Mouse (Mus musculus) thymus, postnatal 36 days (tissue): ENCODE results near the gene Myl6b.
A peak's percentile ranks its signal among the peaks of the same experiment; 100 is the strongest.
"Not testable (repeated sequence)": the region's sequence is repeated elsewhere in the genome, so short reads cannot be mapped to it uniquely, and the experiment has no call there.

ENCODE experiments used
- DNase-seq, 2 experiments: peaks; one replicate each; pipeline ENCODE4 v3.0.0; 2022; ENCODE audit warnings: mixed read lengths in 2 of 2

Gene Myl6b

DNA sequence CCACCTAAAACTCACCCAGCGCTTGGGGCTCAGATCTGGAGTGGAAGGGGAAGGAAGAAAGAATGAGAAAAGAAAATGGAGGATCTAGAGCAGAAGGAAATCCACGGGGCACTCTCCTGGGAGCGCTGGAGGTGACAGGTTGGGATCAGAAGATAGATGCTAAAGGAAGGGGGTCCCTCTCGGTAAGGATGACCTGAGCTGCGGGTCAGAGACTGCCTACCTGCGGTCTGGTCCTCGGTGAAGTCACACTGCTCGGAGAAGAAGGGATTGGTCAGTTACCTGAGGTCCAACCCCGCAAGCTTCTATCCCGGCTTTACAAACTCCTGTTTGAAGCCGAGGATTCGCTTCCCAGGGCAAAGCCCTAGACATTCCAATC lies 5.2 kb downstream of the Myl6b start:
- no peak for DNase-seq

DNA sequence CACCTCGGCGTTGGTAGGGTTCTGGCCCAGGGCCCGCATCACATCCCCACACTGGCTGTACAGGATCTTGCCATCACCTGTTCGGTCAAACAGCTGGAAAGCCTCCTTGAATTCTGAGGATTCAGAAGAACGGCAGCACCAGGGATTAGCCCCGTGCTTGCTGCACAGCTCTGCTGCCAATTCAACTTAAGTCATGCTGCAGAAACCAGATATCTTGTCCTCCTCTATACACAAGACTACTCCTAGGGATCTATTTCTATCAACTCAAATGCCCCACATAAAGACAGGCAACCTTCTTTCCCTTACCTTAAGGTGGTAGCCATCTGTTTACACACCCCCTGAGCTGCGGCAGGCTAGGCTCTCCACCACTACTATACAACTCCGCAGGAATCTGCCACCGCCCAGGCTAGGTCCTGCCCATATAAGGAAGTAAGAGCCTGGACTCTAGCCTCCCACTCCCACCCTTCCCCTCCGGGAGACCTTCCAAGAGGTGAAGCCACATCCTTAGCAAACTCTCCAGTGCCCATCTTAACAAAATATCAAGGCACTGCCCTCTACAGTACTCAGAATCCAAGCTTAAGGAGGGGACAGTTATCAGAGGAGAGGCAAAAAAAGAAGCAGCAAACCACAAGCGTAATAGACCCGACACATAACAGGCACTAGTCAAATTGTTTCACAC lies 5.7 kb downstream of the Myl6b start:
- DNase-seq = no peak

DNA sequence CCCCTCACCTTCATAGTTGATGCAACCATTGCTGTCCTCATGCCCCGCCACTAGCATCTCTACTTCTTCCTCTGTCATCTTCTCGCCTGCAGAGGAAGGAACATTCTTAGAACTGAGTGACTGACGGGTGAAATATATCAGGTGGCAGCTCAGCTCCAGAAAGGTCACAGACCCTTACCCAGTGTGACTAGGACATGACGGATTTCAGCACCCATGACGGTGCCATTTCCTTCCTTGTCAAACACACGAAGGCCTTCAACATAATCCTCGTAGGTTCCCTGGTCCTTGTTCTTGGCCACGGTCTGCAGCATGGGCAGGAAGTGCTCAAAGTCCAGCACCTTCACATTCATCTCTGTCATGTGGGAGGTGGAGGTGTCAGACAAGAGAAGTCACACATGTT lies 6.4 kb downstream of the Myl6b start:
- not testable (repeated sequence) for DNase-seq

DNA sequence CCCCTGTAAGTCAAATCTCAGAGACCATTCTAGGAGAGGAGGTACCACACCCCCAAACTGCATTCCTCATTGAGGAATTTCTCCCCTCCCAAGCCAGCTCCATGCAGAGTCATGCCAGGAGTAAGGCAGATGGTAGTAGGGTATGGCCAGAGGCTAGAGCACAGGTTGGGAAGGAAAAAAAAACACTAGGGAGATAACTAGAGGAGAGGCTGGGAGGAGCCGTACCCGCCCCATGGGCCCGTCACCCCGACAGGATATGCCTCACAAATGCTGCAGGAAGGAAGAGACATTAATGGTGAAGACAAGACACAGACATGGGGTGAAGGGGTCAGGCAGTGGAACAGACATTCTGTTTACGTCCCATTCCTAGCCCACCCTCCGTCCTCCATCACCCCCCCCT lies 7.0 kb downstream of the Myl6b start:
- DNase-seq = no peak

DNA sequence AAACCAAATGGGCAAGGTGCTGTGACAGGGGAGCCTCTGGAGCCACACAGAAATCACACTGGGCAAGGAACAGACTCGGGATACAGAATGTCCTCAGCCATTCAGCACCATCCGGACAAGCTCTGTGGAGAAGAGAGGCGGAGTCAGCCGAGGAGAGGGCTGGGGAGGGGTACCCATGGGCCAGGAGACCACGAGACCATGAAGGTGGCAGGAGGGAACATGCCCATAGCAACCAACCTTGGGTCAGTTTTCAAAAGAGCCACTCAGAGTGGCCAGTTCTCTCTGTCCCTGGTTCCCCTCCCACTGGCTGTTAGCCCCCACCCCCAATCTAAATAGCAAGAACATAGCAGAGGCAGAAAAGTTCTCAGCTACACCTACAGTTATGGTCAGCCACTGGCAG lies 7.6 kb downstream of the Myl6b start:
- no peak for DNase-seq

DNA sequence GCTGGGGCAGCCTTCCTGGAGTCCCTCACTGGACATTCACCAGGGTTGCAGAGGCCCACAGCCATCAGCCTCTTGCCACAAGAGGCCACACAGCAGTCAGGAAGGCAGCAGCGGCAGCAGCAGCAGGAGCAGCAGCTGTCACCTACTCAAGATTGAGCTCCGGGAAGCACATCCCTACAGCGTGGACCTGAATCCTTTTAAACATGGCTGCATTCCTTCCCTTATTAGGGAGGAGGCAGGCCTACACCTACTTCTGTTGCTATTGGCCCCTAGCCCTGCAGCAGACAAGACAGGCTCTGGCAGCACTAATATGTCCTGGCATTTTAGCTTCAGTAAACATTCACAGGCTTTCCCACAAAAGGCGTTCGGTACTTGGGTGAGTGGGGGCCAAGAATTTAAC lies 8.3 kb downstream of the Myl6b start:
- DNase-seq = no peak

DNA sequence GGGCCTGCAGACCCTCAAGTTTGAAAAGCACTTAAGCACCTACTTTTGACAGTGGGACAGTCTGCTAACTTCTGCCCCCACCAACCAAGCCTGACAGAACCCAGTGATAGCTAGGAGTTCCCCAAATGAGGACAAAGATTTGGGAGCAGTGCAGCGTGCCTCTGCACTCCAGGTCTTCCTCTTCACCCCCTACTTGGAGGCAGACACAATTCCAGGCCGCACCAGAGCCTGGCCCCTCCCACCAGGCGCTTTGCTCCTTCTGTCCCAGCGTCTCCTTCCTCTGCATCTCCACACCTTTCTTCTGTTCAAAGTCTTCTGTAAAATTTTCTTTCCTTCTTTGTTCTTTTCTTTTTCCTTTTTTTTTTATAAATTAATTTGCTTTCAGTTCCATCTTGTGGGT lies 8.7 kb downstream of the Myl6b start:
- no peak for DNase-seq

DNA sequence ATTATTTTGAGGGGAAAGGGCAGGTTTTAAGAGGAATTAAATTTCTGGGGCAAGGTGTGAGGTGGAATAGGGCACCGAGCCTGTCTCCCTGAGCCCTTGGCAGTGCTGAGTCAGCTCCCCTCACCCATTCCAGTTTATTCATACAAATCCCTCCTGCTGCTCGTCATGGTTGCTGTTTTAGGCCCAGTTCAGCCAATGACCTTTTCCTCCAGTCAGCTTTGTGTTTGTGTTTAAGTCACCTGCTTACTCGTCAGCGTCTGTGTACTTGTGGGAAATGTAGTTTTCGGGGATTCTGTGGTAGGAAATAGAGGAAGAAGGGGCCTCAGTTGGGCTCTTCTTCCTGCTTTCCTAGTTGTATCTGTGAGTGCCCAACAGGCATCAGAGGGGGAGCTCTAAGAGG lies 9.1 kb downstream of the Myl6b start:
- DNase-seq = no peak

DNA sequence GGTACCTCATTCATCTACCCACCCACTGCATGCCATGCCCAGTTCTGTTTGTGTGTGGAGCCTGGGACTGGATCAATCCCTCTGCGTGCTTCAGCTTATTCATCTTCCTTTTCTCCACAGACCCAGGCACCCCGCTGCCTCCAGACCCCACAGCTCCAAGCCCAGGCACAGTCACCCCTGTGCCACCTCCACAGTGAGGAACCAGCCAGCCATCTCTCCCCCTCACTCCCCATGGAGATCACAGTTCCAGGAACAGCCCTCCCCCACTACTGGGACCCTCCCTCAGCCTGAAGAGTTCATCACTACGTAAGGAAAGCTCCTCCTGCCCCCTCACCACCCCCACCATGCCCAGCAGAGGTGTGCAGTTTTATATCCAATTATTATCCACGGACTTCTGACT lies 9.7 kb downstream of the Myl6b start:
- DNase-seq = no peak

DNA sequence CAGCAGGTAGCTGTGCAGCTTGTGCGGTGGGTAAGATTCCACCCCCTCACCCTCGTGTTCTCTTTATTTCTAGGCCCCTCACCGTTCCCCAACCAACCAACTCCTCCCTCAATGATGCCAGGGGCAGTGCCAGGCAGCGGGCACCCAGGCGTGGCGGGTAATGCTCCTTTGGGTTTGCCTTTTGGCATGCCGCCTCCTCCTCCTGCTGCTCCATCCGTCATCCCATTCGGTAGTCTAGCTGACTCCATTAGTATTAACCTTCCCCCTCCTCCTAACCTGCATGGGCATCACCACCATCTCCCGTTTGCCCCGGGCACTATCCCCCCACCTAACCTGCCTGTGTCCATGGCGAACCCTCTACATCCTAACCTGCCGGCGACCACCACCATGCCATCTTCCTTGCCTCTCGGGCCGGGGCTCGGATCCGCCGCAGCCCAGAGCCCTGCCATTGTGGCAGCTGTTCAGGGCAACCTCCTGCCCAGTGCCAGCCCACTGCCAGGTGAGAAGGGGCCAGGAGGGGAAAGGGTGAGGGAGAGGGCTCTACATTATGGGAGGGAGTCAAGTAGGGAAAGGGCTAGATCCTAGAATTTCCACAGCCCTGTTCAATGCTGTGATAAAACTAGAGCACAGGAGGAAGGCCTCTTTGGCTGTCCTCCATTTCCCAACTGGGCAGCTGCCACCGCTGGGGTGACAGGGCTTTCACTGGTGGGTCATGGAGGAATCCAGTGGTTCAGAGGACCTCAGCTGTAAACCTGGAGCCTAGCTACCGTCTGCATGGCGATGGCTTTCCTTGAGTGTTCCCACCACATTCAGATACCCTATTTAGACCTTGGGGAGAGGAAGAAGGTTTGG lies 10.4 kb downstream of the Myl6b start:
- no peak for DNase-seq

DNA sequence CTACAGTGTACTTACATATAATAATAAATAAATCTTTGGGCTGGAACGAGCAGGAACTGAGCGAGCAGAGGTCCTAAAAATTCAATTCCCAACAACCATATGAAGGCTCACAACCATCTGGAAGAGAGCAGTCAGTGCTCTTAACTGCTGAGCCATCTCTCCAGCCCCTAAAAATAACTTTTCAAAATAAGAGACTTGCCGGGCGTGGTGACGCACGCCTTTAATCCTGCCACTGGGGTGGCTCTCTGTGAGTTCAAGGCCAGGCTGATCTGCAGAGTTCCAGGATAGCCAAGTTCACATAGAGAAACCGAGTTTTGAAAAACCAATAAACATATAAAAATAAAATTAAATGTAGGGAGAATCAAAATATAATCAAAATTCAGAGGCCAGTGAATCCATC lies 12.1 kb downstream of the Myl6b start:
- DNase-seq = no peak

DNA sequence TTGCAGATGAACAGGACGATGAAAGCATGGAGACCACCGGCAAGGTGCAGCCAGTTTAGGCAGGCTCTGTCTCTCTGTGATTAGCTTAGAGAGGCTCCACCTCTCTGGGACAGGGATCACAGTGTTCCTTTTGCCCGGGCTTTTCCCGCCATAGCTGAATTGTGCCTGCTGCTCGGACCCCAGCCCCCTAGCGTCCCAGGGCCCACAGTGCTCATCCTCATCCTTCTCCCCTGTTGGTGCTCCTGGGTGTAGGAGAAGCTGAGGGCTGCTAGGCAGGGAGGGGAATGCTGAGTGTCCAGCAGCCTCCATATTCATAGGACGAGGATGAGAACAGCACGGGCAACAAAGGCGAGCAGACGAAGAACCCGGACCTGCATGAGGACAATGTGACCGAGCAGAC lies 24.1 kb downstream of the Myl6b start:
- no peak for DNase-seq

DNA sequence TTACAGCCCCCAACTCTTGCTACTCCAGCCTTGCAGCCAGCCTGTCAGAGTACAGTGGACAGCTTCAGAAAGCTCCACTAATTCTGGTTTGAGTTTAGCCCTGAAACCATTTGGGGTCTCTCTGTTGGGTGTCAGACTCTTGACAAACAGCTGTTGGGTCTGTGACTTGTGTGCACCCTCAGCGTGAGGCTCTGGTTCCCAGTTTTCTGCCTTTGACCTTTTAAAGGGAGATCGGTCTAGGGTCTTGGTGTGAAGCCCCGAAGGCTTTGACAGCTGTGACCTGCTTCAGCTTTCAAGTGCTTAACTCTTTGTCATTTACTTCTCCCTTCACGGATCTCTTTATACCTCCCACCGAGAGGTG lies 38.2 kb downstream of the Myl6b start:
- DNase-seq = no peak

DNA sequence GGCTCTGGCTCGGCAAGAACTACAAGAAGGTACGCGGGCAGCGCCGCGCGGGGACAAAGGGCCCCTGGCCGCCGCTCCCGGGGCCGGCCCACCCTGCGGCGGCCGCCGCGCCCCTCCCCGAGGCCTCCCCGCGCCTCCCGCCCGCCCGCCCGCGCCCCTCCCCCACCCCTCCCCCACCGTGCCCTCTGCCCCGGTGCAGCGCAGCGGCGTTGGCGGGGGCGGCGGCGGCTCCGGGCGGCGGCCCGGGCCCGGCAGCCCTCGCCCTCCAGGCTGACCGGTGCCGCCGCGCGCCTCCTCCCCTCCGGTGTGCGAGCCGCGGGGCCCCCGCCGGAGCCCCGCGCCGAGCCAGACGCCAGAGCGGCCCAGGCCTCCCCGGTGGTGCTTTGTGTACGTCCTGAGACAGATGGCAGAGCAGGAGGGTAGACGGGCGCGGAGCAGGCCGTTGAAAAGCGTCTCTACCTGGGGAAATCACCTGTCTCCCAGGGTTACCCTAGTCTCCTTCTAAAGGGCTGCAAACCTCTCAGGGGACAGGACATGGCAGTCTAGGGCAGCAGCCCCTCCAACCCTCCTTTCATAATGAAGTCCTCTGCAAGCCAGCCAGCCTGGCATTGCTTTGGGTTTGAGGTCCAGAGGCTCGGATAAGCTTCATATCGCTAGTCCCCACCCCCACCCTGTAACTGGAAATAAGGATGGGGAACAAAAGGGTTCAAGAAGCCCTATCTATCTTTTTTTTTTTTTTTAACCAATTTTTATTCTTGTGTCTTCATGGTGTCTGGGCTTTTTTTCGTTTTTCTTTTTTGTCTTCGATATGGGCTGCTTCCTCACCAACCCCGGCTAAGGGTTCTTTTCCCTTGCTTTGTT lies 38.8 kb downstream of the Myl6b start:
- peak; percentile 58 to 68 for DNase-seq

DNA sequence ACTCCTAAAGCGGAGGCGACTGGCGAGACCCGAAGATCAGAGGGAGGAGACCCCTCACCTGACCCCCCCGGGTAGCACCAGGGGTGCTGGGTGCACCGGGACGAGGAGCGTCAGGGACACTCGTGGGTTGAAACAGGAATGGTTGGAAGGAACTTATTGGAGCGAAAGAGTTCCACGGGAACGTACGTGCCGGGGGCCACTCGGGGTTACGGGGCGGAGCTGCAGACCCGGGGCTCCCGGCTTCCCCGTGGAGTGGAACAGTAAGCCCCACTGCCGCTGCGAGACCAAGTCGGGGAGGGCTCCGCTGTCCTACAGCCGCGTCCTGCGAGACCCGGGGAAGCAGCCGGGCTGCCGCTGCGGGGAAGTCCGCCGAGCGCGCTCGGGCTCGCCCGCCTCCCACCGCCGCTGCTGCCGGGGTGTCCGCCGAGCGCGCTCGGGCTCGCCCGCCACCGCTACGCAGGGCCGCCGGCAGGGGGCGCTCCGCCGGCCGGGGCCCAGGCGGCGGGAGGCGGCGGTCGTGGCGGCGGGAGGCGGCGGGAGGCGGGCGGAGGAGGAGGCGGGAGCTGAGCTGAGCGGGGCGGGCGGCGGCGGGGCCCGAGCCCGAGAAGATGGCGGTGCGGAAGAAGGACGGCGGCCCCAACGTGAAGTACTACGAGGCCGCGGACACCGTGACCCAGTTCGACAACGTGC lies 39.6 kb downstream of the Myl6b start, which contains the start of gene Smarcc2:
TSS of gene Smarcc2 (plus strand) at position 530 of the 690 bp plus-strand sequence.
- DNase-seq = peak; percentile 83 to 87

DNA sequence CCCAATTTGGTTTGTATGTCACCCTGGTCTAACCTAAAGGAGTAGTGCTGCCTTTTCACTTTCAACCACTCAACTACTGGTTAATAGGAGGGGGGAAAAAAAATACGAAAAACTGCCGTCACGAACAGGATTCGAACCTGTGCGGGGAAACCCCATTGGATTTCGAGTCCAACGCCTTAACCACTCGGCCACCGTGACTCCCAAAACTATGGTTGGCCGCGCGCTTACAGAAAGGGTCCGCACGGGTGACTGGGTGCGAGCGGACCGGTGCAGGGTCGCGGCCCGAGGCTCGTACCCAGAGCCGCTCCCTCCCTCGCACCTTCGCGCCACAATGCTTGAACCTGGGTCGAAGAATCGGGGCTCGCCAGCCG lies 40.2 kb downstream of the Myl6b start:
- peak; percentile 83 to 85 for DNase-seq

DNA sequence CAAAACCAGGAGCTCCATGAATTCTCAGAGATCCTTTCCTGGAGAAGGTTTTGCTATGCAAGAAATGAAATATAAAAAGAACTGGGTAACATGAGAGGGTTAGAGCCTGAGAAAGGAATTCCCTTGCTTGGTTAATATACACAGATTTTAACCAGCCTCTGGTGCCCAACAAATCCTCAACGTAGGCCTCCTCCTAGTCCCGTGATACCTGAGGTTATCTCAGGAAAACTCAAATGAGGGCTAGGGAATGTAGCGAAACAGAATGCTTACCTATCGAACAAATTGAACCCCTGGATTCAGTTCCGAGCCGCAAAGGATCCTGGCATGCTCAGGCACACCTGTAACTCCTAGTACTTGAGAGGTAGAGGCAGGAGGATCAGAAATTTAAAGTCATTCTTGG lies 40.8 kb downstream of the Myl6b start:
- no peak for DNase-seq

DNA sequence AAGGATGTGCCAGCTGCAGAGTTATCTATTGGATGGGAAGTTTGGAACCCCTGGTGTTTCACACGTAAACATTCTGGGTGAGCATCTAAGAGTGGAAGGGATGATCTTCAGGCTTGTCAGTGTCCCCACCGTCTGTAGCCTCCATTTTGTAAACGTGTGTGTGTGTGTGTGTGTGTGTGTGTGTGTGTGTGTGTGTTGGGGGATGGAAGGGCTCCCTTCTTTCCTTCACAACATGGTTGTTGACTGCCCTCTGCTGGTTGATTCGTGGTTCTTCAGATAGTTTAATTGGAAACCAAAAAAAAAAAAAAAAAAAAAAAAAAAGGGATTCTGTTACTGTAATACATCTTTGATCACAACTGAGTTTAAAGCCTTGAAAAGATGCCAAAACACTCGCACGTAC lies 43.2 kb downstream of the Myl6b start:
- DNase-seq = peak; percentile 49 to 51

DNA sequence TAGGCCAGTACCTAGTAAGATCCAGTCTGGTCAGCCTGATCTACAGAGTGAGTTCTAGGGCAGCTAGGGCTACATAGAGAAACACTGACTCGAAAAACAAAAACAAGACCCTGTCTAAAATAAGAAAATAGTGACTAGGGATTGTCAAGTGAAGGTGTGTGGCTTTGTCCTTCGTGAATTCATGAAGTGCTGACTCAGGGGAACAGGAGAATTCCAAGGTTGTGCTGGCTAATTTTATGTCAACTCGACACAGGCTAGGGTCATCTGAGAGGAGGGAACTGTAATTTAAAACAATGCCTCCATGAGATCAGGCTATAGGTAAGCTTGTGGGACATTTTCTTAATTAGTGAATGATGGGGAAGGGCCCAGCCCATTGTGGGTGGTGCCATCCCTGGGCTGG lies 44.0 kb downstream of the Myl6b start:
- DNase-seq = no peak

DNA sequence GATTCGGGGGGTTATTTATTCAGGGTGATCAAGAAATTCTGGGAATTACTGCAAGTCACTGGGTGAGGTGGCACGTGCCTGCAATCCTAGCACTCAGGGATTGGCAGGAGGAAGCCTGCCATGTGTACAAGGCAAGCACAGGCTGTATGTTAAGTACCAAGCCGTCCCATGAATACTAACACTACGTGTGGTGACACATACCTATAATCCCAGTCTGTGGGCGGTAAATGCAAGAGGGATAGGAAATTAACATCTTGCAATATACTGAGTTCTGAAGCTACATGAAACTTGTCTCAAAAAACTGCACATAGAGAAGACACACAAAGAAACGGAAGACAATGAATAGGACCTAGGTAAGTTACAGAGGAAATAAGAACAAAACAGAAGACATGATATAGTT lies 47.5 kb downstream of the Myl6b start:
- DNase-seq = no peak

DNA sequence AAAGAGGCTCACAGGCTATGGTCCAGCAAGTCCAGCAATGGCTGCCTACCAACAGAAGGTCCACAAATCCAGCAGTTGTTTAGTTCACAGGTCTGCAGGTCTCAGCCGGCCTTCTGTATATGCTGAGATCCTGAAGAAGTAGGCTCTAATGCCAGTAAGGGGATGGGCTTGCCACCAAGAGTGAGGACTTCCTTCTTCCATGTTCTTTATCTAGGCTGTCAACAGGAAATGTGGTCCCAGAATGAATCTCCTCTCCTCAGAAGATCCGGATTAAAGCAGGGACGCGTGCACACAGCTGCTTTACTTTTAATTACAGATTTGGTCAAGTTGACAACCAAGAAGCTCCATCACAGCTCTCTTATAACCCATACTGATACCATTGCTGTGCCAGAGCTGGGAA lies 53.1 kb downstream of the Myl6b start:
- DNase-seq = no peak

DNA sequence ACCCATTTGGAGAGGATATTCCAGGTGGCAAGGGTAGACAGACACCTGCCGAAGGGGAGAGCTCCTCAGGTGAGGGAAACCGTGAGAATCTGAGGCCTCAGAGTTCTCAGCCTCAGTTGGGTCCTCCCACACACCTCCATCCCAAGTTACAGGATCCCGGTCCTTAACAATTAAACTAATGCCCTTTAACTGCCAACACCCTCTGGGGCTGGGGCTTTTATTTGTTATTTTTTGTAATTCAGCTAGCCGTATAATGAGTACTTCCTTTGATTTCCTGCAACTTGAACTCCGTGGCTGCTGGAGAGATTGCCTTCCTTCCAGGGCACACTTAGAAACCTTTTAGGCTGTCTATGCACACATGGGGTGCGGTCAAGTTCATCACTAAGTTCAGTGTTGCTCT lies 54.1 kb downstream of the Myl6b start:
- DNase-seq = no peak
